42 mouse cellular contexts compared by ENCODE assay signal in the genomic region with DNA sequence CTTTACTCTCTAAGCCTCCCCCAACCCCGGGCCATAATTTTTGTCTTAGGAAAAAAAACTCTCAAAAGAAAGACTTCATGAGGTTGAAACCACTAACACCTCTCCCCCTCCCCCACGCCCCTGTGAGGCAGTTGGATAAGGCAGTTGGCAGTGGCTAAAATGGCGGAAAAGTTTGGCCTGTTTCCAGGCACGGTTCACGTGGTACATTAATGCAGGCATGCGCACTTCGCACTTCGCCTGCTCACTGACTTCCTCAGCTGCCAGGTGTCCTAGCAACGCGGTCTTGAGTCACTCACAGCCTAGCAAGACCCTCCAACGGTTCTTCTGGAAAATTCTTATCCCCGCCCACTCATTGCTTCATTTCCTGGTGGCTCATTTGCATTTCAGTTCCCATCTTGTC. TPM values are rescaled to one million over a fixed set of nuclear protein-coding genes. Genes with fewer than 3 reads are reported as not detected.
"Had no signal": no experiment of that assay in that cellular context is flagged by ENCODE, and none has a peak within 500 bp of the region (broad histone marks: within the 10 kb centered on the region; RNA-seq: fewer than 3 reads in every experiment).

A gene (plus strand): TSS at position 386 of the 400 bp plus-strand sequence.

- H3K4me3 ChIP-seq: heart, embryonic 10.5 days; heart, embryonic 12.5 days; hindbrain, embryonic 13.5 days; hindbrain, embryonic 15.5 days; kidney, embryonic 15.5 days; limb, embryonic 13.5 days; limb, embryonic 15.5 days; liver, embryonic 12.5 days had no signal

- H3K27me3 ChIP-seq: heart, embryonic 12.5 days; hindbrain, embryonic 13.5 days; hindbrain, embryonic 15.5 days; kidney, embryonic 15.5 days; limb, embryonic 13.5 days; limb, embryonic 15.5 days; liver, embryonic 12.5 days had no signal

- H3K36me3 ChIP-seq: heart, embryonic 10.5 days; heart, embryonic 12.5 days; hindbrain, embryonic 13.5 days; hindbrain, embryonic 15.5 days; kidney, embryonic 15.5 days; limb, embryonic 13.5 days; limb, embryonic 15.5 days; liver, embryonic 12.5 days had no signal

- ATAC-seq: hindbrain, postnatal 0 days; intestine, embryonic 16.5 days; liver, embryonic 12.5 days had no signal

- H3K9ac ChIP-seq: heart, embryonic 12.5 days; hindbrain, embryonic 13.5 days; hindbrain, embryonic 15.5 days; kidney, embryonic 15.5 days; limb, embryonic 13.5 days; limb, embryonic 15.5 days; liver, embryonic 12.5 days had no signal

- H3K9me3 ChIP-seq: heart, embryonic 10.5 days; heart, embryonic 12.5 days; hindbrain, embryonic 13.5 days; hindbrain, embryonic 15.5 days; kidney, embryonic 15.5 days; limb, embryonic 13.5 days; limb, embryonic 15.5 days; liver, embryonic 12.5 days had no signal

- DNase-seq: gastrocnemius, postnatal 14 days; heart, adult 18-20 months; heart, postnatal 10 days; heart, postnatal 36 days; kidney, adult 11 months; kidney, adult 2 months; kidney, adult 9 months; kidney, postnatal 14 days; kidney, postnatal 36 days; layer of hippocampus, adult 9-11 months; layer of hippocampus, postnatal 36 days; left cerebral cortex, postnatal 4 days had no signal

- H3K4me2 ChIP-seq: heart, embryonic 12.5 days; hindbrain, embryonic 13.5 days; hindbrain, embryonic 15.5 days; kidney, embryonic 15.5 days; limb, embryonic 13.5 days; limb, embryonic 15.5 days; liver, embryonic 12.5 days had no signal

- H3K27ac ChIP-seq: heart, embryonic 10.5 days; hindbrain, embryonic 13.5 days; hindbrain, embryonic 15.5 days; hindbrain, postnatal 0 days; kidney, embryonic 15.5 days; kidney, postnatal 0 days; limb, embryonic 13.5 days; limb, embryonic 15.5 days; liver, embryonic 12.5 days had no signal

- H3K4me1 ChIP-seq: heart, embryonic 10.5 days; heart, embryonic 12.5 days; hindbrain, embryonic 13.5 days; hindbrain, embryonic 15.5 days; kidney, embryonic 15.5 days; limb, embryonic 13.5 days; limb, embryonic 15.5 days; liver, embryonic 12.5 days had no signal

RNA-seq across cellular contexts. Expression of the gene that starts here (rescaled TPM):
- total RNA-seq: gastrocnemius, adult 18-20 months; gastrocnemius, adult 8-10 months; gastrocnemius, postnatal 14 days; gastrocnemius, postnatal 4 days; heart, adult 18-20 months; heart, adult 8-10 months; heart, postnatal 10 days; heart, postnatal 36 days; hematopoietic stem cell, adult 5-6 weeks; hindbrain, postnatal 0 days; layer of hippocampus, adult 18-20 months; layer of hippocampus, adult 8-10 months; layer of hippocampus, postnatal 14 days; layer of hippocampus, postnatal 36 days; left cerebral cortex, adult 18-20 months; left cerebral cortex, adult 8-10 months; left cerebral cortex, postnatal 10 days; left cerebral cortex, postnatal 25 days; left cerebral cortex, postnatal 4 days; liver, adult 2 months had no signal
- polyA plus RNA-seq: heart, embryonic 10.5 days; heart, embryonic 12.5 days; heart, embryonic 14.5 days; heart, embryonic 16.5 days; hindbrain, embryonic 11.5 days; hindbrain, embryonic 13.5 days; hindbrain, embryonic 15.5 days; intestine, embryonic 14.5 days; intestine, embryonic 16.5 days; kidney, adult 2 months; kidney, embryonic 15.5 days; kidney, postnatal 0 days; large intestine, adult 2 months; limb, embryonic 11.5 days; limb, embryonic 13.5 days; limb, embryonic 15.5 days; liver, adult 2 months; liver, embryonic 12.5 days had no signal
